Mouse (Mus musculus): ENCODE data around the gene 2900026A02Rik.

- no peak for TF ChIP-seq HCFC1 (IDR thresholded peaks at IDR 0.05; ENCODE audit: borderline replicate concordance, insufficient read depth, low read length)
- no peak for TF ChIP-seq ZNF384 (IDR thresholded peaks at IDR 0.05; ENCODE audit: low read depth, low read length)
- TF ChIP-seq CHD2 (IDR thresholded peaks at IDR 0.05; ENCODE audit: low read depth, low read length), result no peak
- TF ChIP-seq ZC3H11A (IDR thresholded peaks at IDR 0.05; ENCODE audit: borderline replicate concordance, low read depth, low read length), result no peak
- TF ChIP-seq MAFK (IDR thresholded peaks at IDR 0.05; ENCODE audit: insufficient read depth, low read depth, low read length), result no peak
These were observed 39.6 kb downstream of the 2900026A02Rik start for GRCm38 (mm10) chr5:113181441-113181840.

All from ES-E14 (cell line).